Mouse (Mus musculus) limb, embryonic 14.5 days (tissue): ENCODE results near the gene Flcn. TPM values are rescaled to one million over a fixed set of nuclear protein-coding genes. Genes with fewer than 3 reads are reported as not detected.

Experiments
- ATAC-seq: fragments of 200-750 bp; cut with Nextera tagmentation; 2 replicates; pipeline ENCODE4 v1.8.0; 2017; ENCODE audit warnings: low read depth, moderate number of reproducible peaks, moderate TSS enrichment; ENCODE audit not compliant: low FRiP score
- DNase-seq: peaks from one replicate; pipeline ENCODE4 v3.0.0-alpha.2; 2015; ENCODE audit warnings: low spot score
- H3K27ac ChIP-seq: fragments of 300-500 bp; sonication (generic); replicated peaks from 2 replicates; pipeline ENCODE4 v1.5.1; 2014; ENCODE audit warnings: low read depth, mild to moderate bottlenecking, low read length, moderate library complexity, mixed read lengths
- H3K27me3 ChIP-seq: fragments of 300-500 bp; sonication (generic); 2 replicates; pipeline ENCODE4 v1.6.1; 2014; ENCODE audit warnings: low read length, mixed read lengths; ENCODE audit not compliant: control insufficient read depth, insufficient read depth
- H3K36me3 ChIP-seq: fragments of 300-500 bp; sonication (generic); 2 replicates; pipeline ENCODE4 v1.6.1; 2014; ENCODE audit warnings: mild to moderate bottlenecking, low read length, moderate library complexity, mixed read lengths; ENCODE audit not compliant: control insufficient read depth, insufficient read depth
- H3K4me1 ChIP-seq: fragments of 300-500 bp; sonication (generic); 2 replicates; pipeline ENCODE4 v1.6.1; 2014; ENCODE audit warnings: antibody characterized with exemption, low read length, mixed read lengths; ENCODE audit not compliant: control insufficient read depth, insufficient read depth
- H3K4me2 ChIP-seq: fragments of 300-500 bp; sonication (generic); replicated peaks from 2 replicates; pipeline ENCODE4 v1.6.1; 2014; ENCODE audit warnings: low read depth, mild to moderate bottlenecking, low read length, moderate library complexity; ENCODE audit not compliant: severe bottlenecking
- H3K4me3 ChIP-seq: fragments of 300-500 bp; sonication (generic); replicated peaks from 2 replicates; pipeline ENCODE4 v1.5.1; 2014; ENCODE audit warnings: low read length
- H3K9ac ChIP-seq: fragments of 300-500 bp; sonication (generic); 2 replicates; pipeline ENCODE4 v1.6.1; 2014; ENCODE audit warnings: mild to moderate bottlenecking, low read depth, low read length, moderate library complexity; ENCODE audit not compliant: severe bottlenecking
- H3K9me3 ChIP-seq: fragments of 300-500 bp; sonication (generic); 2 replicates; pipeline ENCODE4 v1.6.1; 2016; ENCODE audit warnings: low read length; ENCODE audit not compliant: control insufficient read depth
- POLR2A ChIP-seq: fragments of 200-500 bp; IDR thresholded peaks from 2 replicates; pipeline ENCODE4 v1.8.0; 2012; ENCODE audit warnings: inconsistent platforms, mild to moderate bottlenecking, moderate library complexity, borderline replicate concordance; ENCODE audit not compliant: insufficient read depth, insufficient read length; ENCODE audit errors: extremely low read depth
- WGBS: fragments of 180-500 bp; shearing (Covaris S2); extraction: QIAGEN DNeasy Blood & Tissue Kit; methylation state at CpG from one replicate; pipeline ENCODE4 v1.1.7; 2014; 5-methylcytosine and 5-hydroxymethylcytosine counted together
- polyA plus RNA-seq, 2 experiments: library from polyadenylated mRNA; depleted of rRNA in 1 of 2; stranded (reverse) in 1 of 2; unstranded in 1 of 2; fragments of >200 nt; fragmentation: Nextera tagmentation in 1 of 2; extraction: Ambion mirVana in 1 of 2; gene quantifications; 2 replicates each; pipeline versions ENCODE4 v1.2.1 to v1.2.3; 2012 to 2014

The Flcn gene
- polyA plus RNA-seq, 2 experiments = 27.6 to 51.1 TPM

DNA sequence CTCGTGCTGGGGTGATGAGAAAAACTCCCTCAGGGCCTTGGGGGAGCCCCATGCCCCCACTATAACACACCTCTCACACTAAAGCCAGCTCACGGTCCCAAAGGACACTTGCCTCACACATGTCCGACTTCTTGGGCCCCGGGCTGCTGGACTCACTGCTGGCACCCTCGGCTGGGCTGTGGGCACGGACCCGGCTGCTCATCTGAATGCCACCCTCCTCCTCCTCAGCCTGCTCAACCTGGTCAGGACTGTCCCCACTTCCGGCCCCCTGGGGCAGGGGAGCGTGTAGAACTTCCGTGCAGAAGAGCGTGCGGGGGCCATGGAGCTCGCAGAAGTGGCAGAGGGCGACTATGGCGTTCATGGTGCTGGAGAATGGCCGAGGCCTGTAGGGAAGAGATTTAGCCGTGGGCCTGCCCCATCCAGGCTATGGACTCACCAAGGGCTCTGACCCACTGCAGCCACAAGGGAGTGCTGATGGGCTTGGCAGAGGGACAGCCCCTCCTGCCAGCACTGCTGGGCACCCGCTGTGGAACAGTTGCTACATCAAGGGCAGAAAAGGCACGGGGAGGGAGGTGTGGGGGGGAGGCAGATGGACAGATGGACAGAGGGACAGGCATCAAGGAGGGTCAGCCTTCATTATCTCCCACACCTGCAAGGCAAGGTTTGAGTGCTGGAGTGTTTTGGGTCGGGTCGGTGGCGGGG lies 5.3 kb downstream of the Flcn start:
- whole genome bisulfite sequencing = 90% methylated on average over 22 of the region's 22 CpGs

DNA sequence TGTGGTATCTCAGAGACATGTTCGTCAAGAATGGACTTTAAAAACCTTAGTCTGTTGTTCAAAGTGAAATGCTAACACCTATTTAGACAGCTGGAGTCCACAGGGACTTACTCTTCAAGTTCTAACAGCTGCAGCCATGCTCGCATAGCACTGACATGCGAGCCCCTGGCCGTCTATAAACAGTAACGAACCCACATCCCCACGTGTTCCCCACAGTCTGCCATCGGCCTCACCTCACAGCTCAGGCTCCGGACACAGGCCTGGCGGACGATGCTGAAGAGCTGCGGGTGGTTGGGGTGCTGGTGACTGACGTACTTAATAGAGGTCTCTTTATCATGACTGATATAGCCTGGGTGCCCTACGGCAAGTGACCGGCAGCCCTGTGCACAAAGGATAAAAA lies 6.3 kb downstream of the Flcn start:
- Histone ChIP-seq H3K27ac (no peak overlapping the region), H3K36me3 (peaks cover 94% of the 10 kb centered on the region), H3K27me3 (no peaks in the 10 kb centered on the region), H3K9ac (no peak overlapping the region), H3K4me3 (no peak overlapping the region), H3K4me2 (no peak overlapping the region), H3K9me3 (no peaks in the 10 kb centered on the region), H3K4me1 (peaks cover 2% of the 10 kb centered on the region; the same call in 1 of the 2 replicates)
- 0 out of 2 replicates have a peak, but pooled peaks have one; percentile 18 for ATAC-seq
- TF ChIP-seq POLR2A = no peak
- no peak for DNase-seq
- 65% methylated on average over 14 of the region's 14 CpGs for WGBS

More for the DNA sequence above, 5.3 kb downstream of the Flcn start:
- H3K4me2 ChIP-seq = no peak overlapping the region
- no peak overlapping the region for H3K9ac ChIP-seq
- H3K36me3 ChIP-seq = peaks cover 83% of the 10 kb centered on the region
- no peak overlapping the region for H3K4me3 ChIP-seq
- H3K27ac ChIP-seq = no peak overlapping the region
- peaks cover 8% of the 10 kb centered on the region for H3K4me1 ChIP-seq
- no peak for ATAC-seq
- TF ChIP-seq POLR2A = no peak
- no peaks in the 10 kb centered on the region for H3K9me3 ChIP-seq
- DNase-seq = no peak
- no peaks in the 10 kb centered on the region for H3K27me3 ChIP-seq

DNA sequence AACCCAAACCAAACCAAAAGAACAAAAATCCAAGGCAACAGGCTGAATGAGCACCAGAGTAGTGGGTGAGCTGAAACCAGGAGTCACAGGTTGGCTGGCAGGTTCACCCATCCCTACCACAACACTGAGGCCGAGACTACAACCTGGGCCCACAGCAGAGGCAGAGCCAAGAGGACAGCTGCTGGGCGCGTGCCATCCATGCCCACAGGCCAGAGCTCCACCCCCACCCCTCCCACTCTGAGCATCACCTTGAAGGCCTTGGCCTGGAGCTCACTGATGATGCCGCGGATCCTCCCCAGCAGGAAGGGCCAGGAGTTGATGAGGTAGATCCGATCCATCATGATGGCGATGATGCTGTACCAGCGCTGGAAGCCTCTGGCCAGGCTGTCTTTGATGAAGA lies 7.9 kb downstream of the Flcn start:
- no peak for DNase-seq
- ATAC-seq = no peak
- peaks cover 99% of the 10 kb centered on the region for H3K36me3 ChIP-seq
- H3K27ac ChIP-seq = no peak overlapping the region
- H3K4me2 ChIP-seq = no peak overlapping the region
- H3K4me1 ChIP-seq = no peaks in the 10 kb centered on the region
- WGBS = 92% methylated on average over 8 of the region's 8 CpGs
- no peak overlapping the region for H3K9ac ChIP-seq
- H3K4me3 ChIP-seq = no peak overlapping the region
- no peaks in the 10 kb centered on the region for H3K9me3 ChIP-seq
- TF ChIP-seq POLR2A = no peak
- no peaks in the 10 kb centered on the region for H3K27me3 ChIP-seq

DNA sequence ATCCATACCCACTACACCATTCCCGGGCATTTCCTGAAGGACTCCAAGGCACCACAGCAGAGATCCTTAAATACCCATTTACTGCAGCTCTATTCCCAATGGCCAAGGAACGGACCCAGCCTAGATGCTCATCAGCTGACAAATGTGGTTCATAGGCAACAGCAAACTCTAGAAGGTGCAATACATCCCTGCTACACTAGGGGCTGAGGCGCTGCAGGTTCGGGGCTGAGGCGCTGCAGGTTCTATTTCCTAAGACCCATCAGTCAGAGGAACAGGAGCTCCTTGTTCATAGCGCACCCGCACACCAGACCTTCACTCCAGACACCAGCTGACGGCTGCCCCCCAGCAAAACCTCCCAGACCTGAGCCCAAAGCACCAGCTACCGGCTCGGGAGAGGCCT lies 9.4 kb downstream of the Flcn start:
- DNase-seq (no peak), ATAC-seq (no peak)
- Histone ChIP-seq H3K4me3 (no peak overlapping the region), H3K27me3 (no peaks in the 10 kb centered on the region), H3K27ac (no peak overlapping the region), H3K36me3 (peaks cover 97% of the 10 kb centered on the region), H3K9ac (no peak overlapping the region), H3K9me3 (no peaks in the 10 kb centered on the region), H3K4me2 (no peak overlapping the region), H3K4me1 (no peaks in the 10 kb centered on the region)
- WGBS = 95% methylated on average over 10 of the region's 10 CpGs
- TF ChIP-seq POLR2A = no peak

DNA sequence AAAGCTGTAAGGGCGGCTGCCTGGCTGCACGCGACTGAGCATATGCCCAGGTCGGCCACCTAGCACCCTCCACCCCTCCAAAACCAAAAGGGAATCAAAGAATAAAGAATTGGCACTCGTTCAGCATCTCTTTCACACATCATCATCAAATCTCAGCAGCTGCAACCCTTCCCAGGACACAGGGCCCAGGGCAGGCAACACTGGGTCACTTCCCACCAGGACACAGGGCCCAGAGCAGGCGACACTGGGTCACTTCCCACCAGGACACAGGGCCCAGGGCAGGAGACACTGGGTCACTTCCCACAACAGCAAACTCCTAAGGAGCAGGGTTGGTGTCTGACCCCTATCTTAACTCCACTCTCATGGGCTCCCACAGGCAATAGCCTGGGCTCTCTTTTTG lies 16.4 kb downstream of the Flcn start:
- ATAC-seq (no peak), DNase-seq (no peak)
- H3K36me3 ChIP-seq = peaks cover 74% of the 10 kb centered on the region
- 90% methylated on average over 6 of the region's 6 CpGs for WGBS
- no peak overlapping the region for H3K27ac ChIP-seq
- no peaks in the 10 kb centered on the region for H3K4me1 ChIP-seq
- no peaks in the 10 kb centered on the region for H3K9me3 ChIP-seq
- no peak overlapping the region for H3K9ac ChIP-seq
- no peak overlapping the region for H3K4me2 ChIP-seq
- no peak for TF ChIP-seq POLR2A
- no peaks in the 10 kb centered on the region for H3K27me3 ChIP-seq
- H3K4me3 ChIP-seq = no peak overlapping the region
